Mouse (Mus musculus) urinary bladder, adult 18-20 months (tissue): ENCODE measurements around the gene Rxfp4.
A peak's percentile ranks its signal among the peaks of the same experiment; 100 is the strongest.
"Not testable (repeated sequence)": the region's sequence is repeated elsewhere in the genome, so short reads cannot be mapped to it uniquely, and the experiment has no call there.

ENCODE experiments used
- DNase-seq, 2 experiments: peaks; one replicate each; pipeline ENCODE4 v3.0.0; 2022; ENCODE audit warnings: low spot score in 2 of 2, mixed read lengths in 2 of 2

Gene Rxfp4

DNA sequence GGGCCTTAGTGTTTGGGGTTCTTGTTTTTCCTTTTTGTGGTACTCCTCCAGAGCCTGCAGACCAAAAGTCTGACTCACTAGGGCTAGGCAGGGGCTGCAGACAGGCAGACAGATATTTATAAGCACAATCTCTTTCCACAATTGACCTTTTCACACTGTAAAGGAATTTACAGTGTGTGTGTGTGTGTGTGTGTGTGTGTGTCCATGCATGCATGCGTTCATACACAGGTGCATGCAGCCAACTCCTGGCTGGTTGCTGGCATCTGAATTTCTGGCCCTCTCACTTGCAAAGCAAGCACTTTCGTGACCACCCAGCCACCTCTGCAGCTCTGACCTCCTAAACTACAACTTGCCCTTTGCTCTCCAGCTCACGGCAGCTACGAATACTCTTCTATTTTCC, 43.9 kb downstream of the Rxfp4 start:
- DNase-seq, result no peak

DNA sequence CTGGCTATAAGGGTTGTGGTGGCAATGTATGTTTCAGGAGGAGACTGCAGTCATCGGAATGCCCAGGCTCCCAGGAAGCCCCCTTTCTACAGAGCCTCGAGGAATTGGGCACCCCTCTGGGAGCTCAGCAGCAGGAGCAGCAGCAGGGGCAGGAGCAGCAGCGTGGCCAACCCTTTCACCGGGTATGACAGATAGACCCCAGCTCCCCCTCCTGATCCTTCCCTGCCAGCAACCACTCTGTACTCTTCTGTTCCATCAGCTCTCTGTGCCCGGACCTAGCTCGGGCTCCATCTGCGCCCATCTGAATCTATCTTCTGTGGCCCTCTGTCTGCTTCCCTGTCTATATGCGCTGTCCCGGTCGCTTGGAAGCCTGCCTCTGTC, 45.2 kb downstream of the Rxfp4 start:
- no peak for DNase-seq

DNA sequence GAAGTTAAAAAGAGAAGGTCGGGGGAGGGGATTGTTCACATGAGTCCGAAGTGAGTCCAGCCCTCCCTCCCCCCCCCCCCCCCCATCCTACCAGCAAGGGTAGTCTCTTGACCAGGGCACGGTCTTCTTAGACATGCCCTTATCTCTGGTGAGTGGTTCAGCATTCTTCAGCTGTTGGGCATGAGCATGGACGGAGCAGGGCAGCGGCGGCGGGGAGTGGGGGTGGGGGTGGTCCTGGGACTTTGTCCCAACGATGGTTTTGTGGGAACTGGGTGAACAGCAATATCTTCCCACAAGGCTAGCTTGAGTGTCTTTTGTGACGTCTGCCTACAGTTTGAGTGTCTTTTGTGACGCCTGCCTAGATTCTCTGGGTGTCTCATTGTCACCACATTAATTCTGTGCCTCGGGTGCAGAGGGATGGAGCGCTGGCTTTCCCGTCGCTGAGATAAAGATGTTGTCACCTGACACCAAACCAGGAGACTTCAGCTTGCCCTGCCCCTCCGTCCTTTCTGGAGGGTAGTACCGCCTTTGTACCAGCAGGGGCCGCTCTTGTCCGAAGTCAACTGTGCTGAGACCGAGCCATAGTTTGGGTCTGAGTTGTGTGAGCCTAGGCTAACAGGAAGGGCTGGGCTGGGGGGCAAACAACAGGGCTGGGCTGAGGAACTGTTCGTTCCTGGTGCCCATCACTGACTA, 45.7 kb downstream of the Rxfp4 start:
- peak; percentile 78 to 80 for DNase-seq

DNA sequence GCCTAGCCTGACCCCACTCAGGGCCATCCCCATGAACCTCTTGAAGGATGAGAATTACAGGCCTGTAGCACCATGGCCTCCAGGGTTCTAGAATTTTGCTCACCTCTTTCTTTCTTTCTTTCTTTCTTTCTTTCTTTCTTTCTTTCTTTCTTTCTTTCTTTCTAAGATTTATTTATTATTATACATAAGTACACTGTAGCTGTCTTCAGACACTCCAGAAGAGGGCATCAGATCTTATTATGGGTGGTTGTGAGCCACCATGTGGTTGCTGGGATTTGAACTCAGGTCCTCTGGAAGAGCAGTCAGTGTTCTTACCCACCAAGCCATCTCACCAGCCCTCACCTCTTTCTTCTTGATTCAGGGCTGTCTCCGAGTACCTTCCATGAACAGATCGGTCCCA, 47.3 kb downstream of the Rxfp4 start, which contains the start of gene Arhgef2:
Gene Arhgef2 (plus strand): TSS at position 301 of the 400 bp plus-strand sequence.
- not testable (repeated sequence) for DNase-seq

DNA sequence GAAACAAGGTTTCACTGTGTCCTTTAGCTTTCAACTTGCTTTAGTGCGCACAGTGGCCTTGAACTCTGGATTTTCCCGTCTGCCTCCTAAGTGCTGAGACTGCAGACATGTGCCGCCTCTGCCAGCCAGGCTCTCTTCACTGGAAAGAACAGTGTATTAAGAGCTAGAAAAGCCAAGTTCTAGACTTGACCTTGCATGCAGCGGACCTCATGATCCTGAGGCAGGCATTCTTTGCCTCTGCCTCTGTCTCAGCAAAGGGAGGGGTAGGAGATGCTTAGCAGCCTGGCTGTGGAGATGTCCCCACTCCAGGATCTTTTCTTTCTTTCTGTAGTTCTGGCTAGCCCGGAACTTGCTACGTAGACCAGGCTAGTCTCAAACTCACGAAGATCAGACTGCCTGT, 48.1 kb downstream of the Rxfp4 start:
- DNase-seq, result no peak

DNA sequence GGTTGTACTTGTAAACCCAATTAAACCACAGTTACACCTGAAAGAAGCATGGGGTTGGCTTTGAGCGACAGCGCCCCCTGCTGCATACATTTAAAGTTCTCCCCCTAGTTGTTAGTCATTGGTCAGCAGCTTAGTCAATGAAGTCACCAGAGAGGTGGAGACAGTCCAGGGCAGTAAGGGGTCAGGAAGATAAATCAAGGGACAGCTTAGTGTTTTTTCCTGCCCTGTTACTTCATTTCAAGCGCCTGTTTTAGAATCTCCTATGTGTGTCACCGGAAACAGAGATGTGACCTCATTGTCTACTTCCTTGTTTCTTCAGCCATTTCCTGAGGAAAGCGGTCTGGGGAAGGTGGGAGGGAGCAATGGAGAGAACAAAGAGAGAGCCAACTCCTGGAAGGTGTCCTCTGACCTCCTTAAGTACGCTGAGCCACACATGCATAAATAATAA, 49.2 kb downstream of the Rxfp4 start:
- DNase-seq, result peak; percentile 54 to 62

DNA sequence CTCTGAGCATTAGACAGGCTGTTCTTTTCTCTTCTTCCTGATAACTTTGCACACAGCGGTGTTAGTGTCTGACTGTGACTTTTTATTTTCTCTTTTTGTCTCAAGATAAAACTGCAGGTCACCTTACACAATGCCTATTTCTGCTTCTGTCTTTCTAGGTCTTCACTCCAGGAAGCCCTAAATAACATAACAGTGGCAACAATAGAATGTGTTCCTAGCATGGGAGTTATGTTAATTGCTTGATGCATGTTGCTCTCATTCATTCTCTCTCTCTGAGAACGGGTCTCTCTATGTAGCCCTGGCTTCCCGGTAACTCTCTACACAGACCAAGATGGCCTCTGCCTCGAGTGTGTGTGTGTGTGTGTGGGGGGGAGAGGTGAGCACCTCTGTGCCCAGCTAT, 50.5 kb downstream of the Rxfp4 start:
- no peak for DNase-seq
